Comparison of ENCODE assay signal across 1 mouse cellular context in genomic region chr19:7382248-7382902, GRCm38 (mm10).
TF ChIP-seq lines count a peak whose summit lies in the region.

No protein-coding gene starts in this region.

TF ChIP-seq in myocyte, 11 proteins besides CTCF, POLR2A, EP300 and RAD21 (continued from another document):
- TF ChIP-seq REST (IDR thresholded peaks at IDR 0.05; ENCODE audit: insufficient read depth, insufficient read length) (no peak), POLR2AphosphoS2 (IDR thresholded peaks at IDR 0.05; ENCODE audit: insufficient read length, low read depth) (no peak), TCF12 (IDR thresholded peaks at IDR 0.05; ENCODE audit: insufficient read depth, poor library complexity, severe bottlenecking) (no peak)
